Mouse (Mus musculus) fat pad, adult 2 months (tissue): ENCODE measurements around the gene Capn15.

Experiments
- DNase-seq: peaks from one replicate; pipeline ENCODE4 v3.0.0-alpha.2; 2011; ENCODE audit warnings: low read depth, low spot score; ENCODE audit errors: extremely low read depth

Capn15 gene

GRCm38 (mm10) chr17:25956631-25957030, 29.0 kb downstream of the Capn15 start:
- DNase-seq, result no peak

GRCm38 (mm10) chr17:25956201-25956600, 29.4 kb downstream of the Capn15 start:
- DNase-seq, result no peak

- no peak for DNase-seq
Observed at GRCm38 (mm10) chr17:25955736-25956135, 29.9 kb downstream of the Capn15 start.

- no peak for DNase-seq
Observed at GRCm38 (mm10) chr17:25954671-25955070, 30.9 kb downstream of the Capn15 start.

GRCm38 (mm10) chr17:25953161-25953560, 32.4 kb downstream of the Capn15 start:
- no peak for DNase-seq

GRCm38 (mm10) chr17:25951803-25952623, 33.6 kb downstream of the Capn15 start, which contains the start of gene A930017K11Rik:
Gene A930017K11Rik, minus strand, starts transcription at chr17:25952565.
- DNase-seq, result no peak

- DNase-seq, result no peak
Observed at GRCm38 (mm10) chr17:25951225-25951802, 34.3 kb downstream of the Capn15 start.

GRCm38 (mm10) chr17:25950706-25951105, 34.9 kb downstream of the Capn15 start:
- DNase-seq, result no peak

GRCm38 (mm10) chr17:25949981-25950380, 35.6 kb downstream of the Capn15 start:
- DNase-seq, result no peak

GRCm38 (mm10) chr17:25948051-25948450, 37.5 kb downstream of the Capn15 start:
- DNase-seq, result no peak

- no peak for DNase-seq
Observed at GRCm38 (mm10) chr17:25947576-25947975, 38.0 kb downstream of the Capn15 start.

GRCm38 (mm10) chr17:25946891-25947290, 38.7 kb downstream of the Capn15 start:
- no peak for DNase-seq

- DNase-seq, result no peak
Observed at GRCm38 (mm10) chr17:25946349-25946748, 39.2 kb downstream of the Capn15 start.

GRCm38 (mm10) chr17:25945517-25946155, 40.0 kb downstream of the Capn15 start:
- DNase-seq, result no peak

GRCm38 (mm10) chr17:25944366-25945163, 41.0 kb downstream of the Capn15 start, which contains the start of the genes Pigq and Nhlrc4:
Gene Pigq, minus strand, starts transcription at chr17:25944936.
Gene Nhlrc4, minus strand, starts transcription at chr17:25944961.
- no peak for DNase-seq

GRCm38 (mm10) chr17:25943769-25944168, 41.8 kb downstream of the Capn15 start:
- no peak for DNase-seq

- DNase-seq, result no peak
Observed at GRCm38 (mm10) chr17:25943221-25943620, 42.4 kb downstream of the Capn15 start.

- DNase-seq, result no peak
Observed at GRCm38 (mm10) chr17:25942597-25943151, 42.9 kb downstream of the Capn15 start.

GRCm38 (mm10) chr17:25941511-25942241, 43.9 kb downstream of the Capn15 start:
- DNase-seq, result no peak

GRCm38 (mm10) chr17:25934526-25934925, 51.1 kb downstream of the Capn15 start:
- DNase-seq, result no peak
